Mouse (Mus musculus) stomach, embryonic 16.5 days (tissue): ENCODE results near the gene Stard5. TPM values are rescaled to one million over a fixed set of nuclear protein-coding genes. Genes with fewer than 3 reads are reported as not detected.
A peak's percentile ranks its signal among the peaks of the same experiment; 100 is the strongest.

Experiments
- ATAC-seq: fragments of 200-750 bp; cut with Nextera tagmentation; 2 replicates; pipeline ENCODE4 v1.8.0; 2017; ENCODE audit warnings: moderate number of reproducible peaks, moderate TSS enrichment; ENCODE audit not compliant: insufficient read depth, low FRiP score
- H3K27ac ChIP-seq: fragments of 300-500 bp; sonication (generic); 2 replicates; pipeline ENCODE4 v1.5.1; 2014; ENCODE audit warnings: low read length
- H3K27me3 ChIP-seq: fragments of 300-500 bp; sonication (generic); 2 replicates; pipeline ENCODE4 v1.6.1; 2014; ENCODE audit warnings: low read length, control low read depth, mixed read lengths; ENCODE audit not compliant: control insufficient read depth, insufficient read depth
- H3K36me3 ChIP-seq: fragments of 300-500 bp; sonication (generic); 2 replicates; pipeline ENCODE4 v1.6.1; 2014; ENCODE audit warnings: low read length; ENCODE audit not compliant: control insufficient read depth, insufficient read depth
- H3K4me1 ChIP-seq: fragments of 300-500 bp; sonication (generic); 2 replicates; pipeline ENCODE4 v1.6.1; 2014; ENCODE audit warnings: low read length, control low read depth, mixed read lengths; ENCODE audit not compliant: control insufficient read depth, insufficient read depth
- H3K4me2 ChIP-seq: fragments of 300-500 bp; sonication (generic); 2 replicates; pipeline ENCODE4 v1.6.1; 2014; ENCODE audit warnings: low read depth, low read length, mixed read lengths
- H3K4me3 ChIP-seq: fragments of 300-500 bp; sonication (generic); replicated peaks from 2 replicates; pipeline ENCODE4 v1.5.1; 2014; ENCODE audit warnings: mild to moderate bottlenecking, low read length
- H3K9ac ChIP-seq: fragments of 300-500 bp; sonication (generic); 2 replicates; pipeline ENCODE4 v1.6.1; 2014; ENCODE audit warnings: low read length
- H3K9me3 ChIP-seq: fragments of 300-500 bp; sonication (generic); replicated peaks from 2 replicates; pipeline ENCODE4 v1.6.1; 2016; ENCODE audit warnings: low read length, control low read depth; ENCODE audit not compliant: control insufficient read depth
- WGBS: fragments of 180-500 bp; shearing (Covaris S2); extraction: QIAGEN DNeasy Blood & Tissue Kit; methylation state at CpG from one replicate; pipeline ENCODE4 v1.1.7; 2014; 5-methylcytosine and 5-hydroxymethylcytosine counted together
- polyA plus RNA-seq: library from polyadenylated mRNA; unstranded; fragments of >200 nt; fragmentation: Nextera tagmentation; extraction: Ambion mirVana; gene quantifications from 2 replicates; pipeline ENCODE4 v1.2.1, GENCODE M21; 2015

Stard5 gene
- polyA plus RNA-seq, 1 experiment from 2014 or later: 27.3 TPM

DNA sequence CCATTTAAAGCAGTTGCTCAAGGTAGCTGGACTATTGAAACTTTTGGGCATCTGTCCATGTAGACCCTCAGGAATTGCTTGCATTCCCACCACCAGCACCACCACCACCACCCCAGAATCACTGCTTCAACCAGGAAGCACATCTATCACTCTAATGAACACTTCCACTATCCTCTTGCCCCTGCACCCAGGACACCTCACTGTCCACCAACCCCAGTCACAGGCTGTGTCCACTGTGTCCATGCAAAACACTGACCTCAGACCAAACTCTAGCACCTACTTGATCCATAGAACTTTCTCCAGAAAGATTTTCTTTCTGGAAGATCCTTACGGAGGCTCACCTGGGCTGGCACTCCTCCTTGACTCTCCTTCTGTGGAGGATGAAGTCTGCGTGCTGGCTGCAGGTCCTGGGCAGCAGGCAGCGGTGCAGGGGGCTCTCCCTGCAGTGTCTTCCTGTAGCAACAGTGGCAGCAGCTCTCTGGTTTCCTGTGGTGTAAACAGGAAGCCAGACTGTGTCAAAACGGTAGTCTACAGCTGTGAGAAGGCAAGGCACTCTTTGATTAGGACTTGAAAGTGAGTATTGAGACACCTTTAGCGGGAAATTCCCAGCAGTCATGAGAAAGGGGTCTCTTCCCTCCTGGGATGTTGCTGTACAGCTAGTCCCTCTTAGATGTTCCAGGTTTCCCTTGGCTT is 23.3 kb downstream of the Stard5 start:
- WGBS: 45% methylated on average over 5 of the region's 5 CpGs
- peak overlapping the region; percentile 23 for H3K4me3 ChIP-seq

GRCm38 (mm10) chr7:83658716-83659115 is 27.0 kb downstream of the Stard5 start:
- H3K36me3 ChIP-seq: no peaks in the 10 kb centered on the region
- no peaks in the 10 kb centered on the region for H3K27me3 ChIP-seq
- peak overlapping the region; percentile 74 for H3K27ac ChIP-seq
- no peak overlapping the region for H3K4me2 ChIP-seq
- H3K4me3 ChIP-seq: no peak overlapping the region
- H3K9me3 ChIP-seq: no peaks in the 10 kb centered on the region
- no peak overlapping the region for H3K9ac ChIP-seq
- 70% methylated on average over 1 of the region's 1 CpGs for WGBS
- H3K4me1 ChIP-seq: no peaks in the 10 kb centered on the region
- ATAC-seq: peak; percentile 39; the same call in 1 of the 2 replicates

More for the DNA sequence above, 23.3 kb downstream of the Stard5 start:
- peak overlapping the region; percentile 1; the same call in 1 of the 2 replicates for H3K4me2 ChIP-seq
- H3K9ac ChIP-seq: no peak overlapping the region
- H3K27ac ChIP-seq: peak overlapping the region; percentile 67
- no peaks in the 10 kb centered on the region for H3K4me1 ChIP-seq
- H3K36me3 ChIP-seq: no peaks in the 10 kb centered on the region
- ATAC-seq: peak; percentile 11; the same call in 1 of the 2 replicates
- no peaks in the 10 kb centered on the region for H3K27me3 ChIP-seq
- no peaks in the 10 kb centered on the region for H3K9me3 ChIP-seq

GRCm38 (mm10) chr7:83659159-83660065 is 27.7 kb downstream of the Stard5 start:
- 64% methylated on average over 9 of the region's 9 CpGs for WGBS
- Histone ChIP-seq H3K27me3 (no peaks in the 10 kb centered on the region), H3K4me2 (no peak overlapping the region), H3K4me3 (no peak overlapping the region), H3K27ac (peak overlapping the region; percentile 74), H3K9ac (no peak overlapping the region), H3K36me3 (no peaks in the 10 kb centered on the region), H3K9me3 (no peaks in the 10 kb centered on the region), H3K4me1 (no peaks in the 10 kb centered on the region)
- ATAC-seq: peak; percentile 44; the same call in 1 of the 2 replicates

DNA sequence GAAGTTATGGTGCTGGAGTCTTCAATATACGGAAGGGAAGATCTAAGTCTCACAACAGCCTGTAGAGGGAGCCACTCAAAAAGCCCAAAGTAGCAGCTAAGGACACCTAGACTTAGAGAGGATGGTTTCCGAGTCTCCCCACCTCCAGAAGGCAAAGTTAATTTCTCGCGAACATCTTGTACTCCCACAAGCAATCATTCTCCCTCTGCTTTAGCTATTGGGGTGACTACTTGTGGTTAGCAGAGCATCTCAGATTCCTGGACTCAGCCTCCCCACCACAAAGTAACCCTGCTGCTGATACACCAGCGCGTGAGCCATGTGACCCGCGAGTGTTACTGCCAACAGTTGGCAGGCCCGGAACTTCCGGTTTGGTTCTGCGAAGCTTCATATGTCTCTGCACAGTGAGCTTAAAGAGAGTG is 28.5 kb downstream of the Stard5 start:
- Histone ChIP-seq H3K4me3 (no peak overlapping the region), H3K27ac (no peak overlapping the region), H3K4me2 (no peak overlapping the region), H3K36me3 (no peaks in the 10 kb centered on the region), H3K9ac (no peak overlapping the region), H3K4me1 (no peaks in the 10 kb centered on the region), H3K27me3 (no peaks in the 10 kb centered on the region), H3K9me3 (no peaks in the 10 kb centered on the region)
- WGBS: 89% methylated on average over 11 of the region's 11 CpGs
- no peak for ATAC-seq

DNA sequence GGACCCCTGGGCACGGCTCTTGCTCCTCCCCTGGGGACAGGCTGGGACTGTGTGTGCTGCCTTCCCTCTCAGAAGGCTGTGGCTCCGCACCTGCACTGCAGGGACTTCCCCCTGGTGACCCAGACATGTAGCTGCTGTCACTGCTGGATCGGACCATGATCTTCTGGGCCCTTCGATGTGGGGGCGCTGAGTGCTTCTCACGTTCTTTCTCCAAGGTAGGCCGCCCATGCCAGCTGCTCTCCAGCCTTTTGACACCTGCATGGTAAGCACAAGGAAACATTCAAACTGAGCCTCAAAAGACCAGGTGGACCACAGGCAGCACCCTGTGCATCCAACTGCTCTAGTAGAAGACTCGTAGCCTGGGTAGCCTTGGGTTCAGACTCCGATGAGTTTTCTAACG is 29.3 kb downstream of the Stard5 start:
- H3K4me3 ChIP-seq: no peak overlapping the region
- no peaks in the 10 kb centered on the region for H3K9me3 ChIP-seq
- H3K9ac ChIP-seq: no peak overlapping the region
- 88% methylated on average over 10 of the region's 10 CpGs for WGBS
- H3K27ac ChIP-seq: no peak overlapping the region
- H3K36me3 ChIP-seq: no peaks in the 10 kb centered on the region
- ATAC-seq: no peak
- H3K4me1 ChIP-seq: no peaks in the 10 kb centered on the region
- no peak overlapping the region for H3K4me2 ChIP-seq
- H3K27me3 ChIP-seq: no peaks in the 10 kb centered on the region

GRCm38 (mm10) chr7:83661763-83662162 is 30.0 kb downstream of the Stard5 start:
- H3K4me3 ChIP-seq: no peak overlapping the region
- H3K9me3 ChIP-seq: no peaks in the 10 kb centered on the region
- WGBS: 96% methylated on average over 3 of the region's 3 CpGs
- H3K9ac ChIP-seq: no peak overlapping the region
- H3K4me1 ChIP-seq: no peaks in the 10 kb centered on the region
- no peak overlapping the region for H3K4me2 ChIP-seq
- no peak overlapping the region for H3K27ac ChIP-seq
- no peak for ATAC-seq
- no peaks in the 10 kb centered on the region for H3K27me3 ChIP-seq
- no peaks in the 10 kb centered on the region for H3K36me3 ChIP-seq

GRCm38 (mm10) chr7:83662711-83663375 is 31.1 kb downstream of the Stard5 start:
- H3K27ac ChIP-seq: no peak overlapping the region
- ATAC-seq: no peak
- no peaks in the 10 kb centered on the region for H3K27me3 ChIP-seq
- H3K4me3 ChIP-seq: no peak overlapping the region
- H3K36me3 ChIP-seq: no peaks in the 10 kb centered on the region
- no peak overlapping the region for H3K9ac ChIP-seq
- 82% methylated on average over 6 of the region's 6 CpGs for WGBS
- H3K4me1 ChIP-seq: no peaks in the 10 kb centered on the region
- H3K4me2 ChIP-seq: no peak overlapping the region
- no peaks in the 10 kb centered on the region for H3K9me3 ChIP-seq

GRCm38 (mm10) chr7:83666087-83666595 is 34.4 kb downstream of the Stard5 start:
- no peaks in the 10 kb centered on the region for H3K27me3 ChIP-seq
- no peak overlapping the region for H3K4me2 ChIP-seq
- no peaks in the 10 kb centered on the region for H3K9me3 ChIP-seq
- 87% methylated on average over 4 of the region's 4 CpGs for WGBS
- H3K36me3 ChIP-seq: no peaks in the 10 kb centered on the region
- H3K9ac ChIP-seq: no peak overlapping the region
- H3K27ac ChIP-seq: no peak overlapping the region
- ATAC-seq: no peak
- no peak overlapping the region for H3K4me3 ChIP-seq
- H3K4me1 ChIP-seq: no peaks in the 10 kb centered on the region
